Mouse (Mus musculus): Measurements from ENCODE around the gene Pgm2. TPM values are rescaled to one million over a fixed set of nuclear protein-coding genes. Genes with fewer than 3 reads are reported as not detected.

The Pgm2 gene
- polyA plus RNA-seq, 1 experiment = 40.9 TPM

DNA sequence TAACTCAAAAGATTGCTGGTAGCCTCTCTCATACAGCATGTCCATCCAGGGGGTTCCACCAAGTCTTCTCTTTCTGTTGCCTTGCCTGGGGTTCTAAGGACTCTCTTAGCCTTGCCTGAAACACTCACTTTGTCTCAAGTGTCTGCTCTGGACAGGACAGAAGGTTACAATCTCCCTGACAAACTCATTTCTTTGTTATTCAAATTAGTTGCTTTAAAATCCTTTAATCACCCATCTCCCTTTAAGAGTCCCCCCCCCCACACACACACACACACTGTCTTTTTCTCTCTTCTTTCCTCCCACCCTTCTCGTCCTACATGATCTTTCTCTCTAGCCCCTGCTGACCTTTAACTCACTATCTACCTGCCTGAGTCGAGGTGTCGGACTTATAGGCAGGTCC is 44.1 kb upstream of the Pgm2 start:
- H3K27me3 ChIP-seq (ENCODE audit: control insufficient read depth, insufficient read depth, low read length, poor library complexity, severe bottlenecking) = no peaks in the 10 kb centered on the region
- no peaks in the 10 kb centered on the region for H3K36me3 ChIP-seq (ENCODE audit: control insufficient read depth, insufficient read depth, low read length, poor library complexity, severe bottlenecking)
- no peak for TF ChIP-seq EP300 (IDR thresholded peaks at IDR 0.05; ENCODE audit: insufficient read depth, low read depth, low read length)
- TF ChIP-seq POLR2A (IDR thresholded peaks at IDR 0.05; ENCODE audit: insufficient read depth, low read length) = no peak
- TF ChIP-seq CTCF (IDR thresholded peaks at IDR 0.05; ENCODE audit: low read depth, low read length) = no peak
- H3K4me1 ChIP-seq (ENCODE audit: control insufficient read depth, insufficient read depth, low read length) = peaks cover 4% of the 10 kb centered on the region
- H3K9me3 ChIP-seq (replicated peaks; ENCODE audit: control insufficient read depth, insufficient read depth, low read length, poor library complexity, severe bottlenecking) = no peaks in the 10 kb centered on the region
- H3K9ac ChIP-seq (ENCODE audit: low read depth, poor library complexity, severe bottlenecking) = no peak overlapping the region
- no peak overlapping the region for H3K4me3 ChIP-seq (ENCODE audit: low read depth, low read length)
- H3K27ac ChIP-seq (ENCODE audit: insufficient read depth, low read length) = no peak overlapping the region

DNA sequence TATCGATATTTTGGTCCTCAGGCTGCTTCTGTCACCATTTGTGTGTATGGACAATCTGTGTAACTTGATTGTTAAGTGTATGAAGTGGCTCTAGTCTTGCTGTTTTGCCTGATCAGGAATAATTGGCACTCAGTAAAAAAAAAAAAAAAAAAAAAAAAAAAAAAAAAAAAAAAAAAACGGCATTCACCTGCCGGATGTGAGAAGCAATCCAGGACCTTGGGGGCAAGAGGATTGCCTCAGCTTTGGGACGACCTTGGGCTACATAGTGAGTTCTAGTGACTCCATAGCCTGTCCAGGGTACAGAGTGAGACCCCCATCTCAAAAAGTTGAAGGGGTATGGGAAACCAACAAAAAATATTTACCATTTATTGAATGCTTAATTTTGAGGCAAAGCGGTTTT is 43.5 kb upstream of the Pgm2 start:
- no peaks in the 10 kb centered on the region for H3K36me3 ChIP-seq (ENCODE audit: control insufficient read depth, insufficient read depth, low read length, poor library complexity, severe bottlenecking)
- TF ChIP-seq POLR2A (IDR thresholded peaks at IDR 0.05; ENCODE audit: insufficient read depth, low read length) = no peak
- TF ChIP-seq CTCF (IDR thresholded peaks at IDR 0.05; ENCODE audit: low read depth, low read length) = no peak
- TF ChIP-seq EP300 (IDR thresholded peaks at IDR 0.05; ENCODE audit: insufficient read depth, low read depth, low read length) = no peak
- no peaks in the 10 kb centered on the region for H3K27me3 ChIP-seq (ENCODE audit: control insufficient read depth, insufficient read depth, low read length, poor library complexity, severe bottlenecking)
- H3K27ac ChIP-seq (ENCODE audit: insufficient read depth, low read length) = no peak overlapping the region
- H3K9me3 ChIP-seq (replicated peaks; ENCODE audit: control insufficient read depth, insufficient read depth, low read length, poor library complexity, severe bottlenecking) = no peaks in the 10 kb centered on the region
- no peak overlapping the region for H3K9ac ChIP-seq (ENCODE audit: low read depth, poor library complexity, severe bottlenecking)
- peaks cover 4% of the 10 kb centered on the region for H3K4me1 ChIP-seq (ENCODE audit: control insufficient read depth, insufficient read depth, low read length)
- no peak overlapping the region for H3K4me3 ChIP-seq (ENCODE audit: low read depth, low read length)

DNA sequence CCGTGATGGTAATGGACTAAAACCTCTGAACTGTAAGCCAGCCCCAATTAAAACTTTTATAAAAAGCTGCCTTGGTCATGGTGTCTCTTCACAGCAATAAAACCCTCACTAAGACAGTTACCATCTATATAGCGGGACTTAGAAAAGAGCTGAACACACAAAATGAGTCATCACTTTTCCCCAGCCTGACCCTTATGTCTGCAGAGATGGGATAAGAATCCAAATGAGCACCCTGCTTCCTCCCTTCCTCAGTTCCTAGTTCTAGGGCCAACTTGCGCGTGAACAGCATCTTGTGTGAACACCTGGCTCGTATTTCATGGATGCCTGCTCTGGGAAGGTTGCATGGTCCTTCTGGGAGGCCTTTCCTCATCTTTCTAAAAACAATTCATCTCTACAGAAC is 39.7 kb upstream of the Pgm2 start:
- no peak overlapping the region for H3K9ac ChIP-seq (ENCODE audit: low read depth, poor library complexity, severe bottlenecking)
- H3K4me1 ChIP-seq (ENCODE audit: control insufficient read depth, insufficient read depth, low read length) = peaks cover 2% of the 10 kb centered on the region
- no peak overlapping the region for H3K27ac ChIP-seq (ENCODE audit: insufficient read depth, low read length)
- H3K36me3 ChIP-seq (ENCODE audit: control insufficient read depth, insufficient read depth, low read length, poor library complexity, severe bottlenecking) = no peaks in the 10 kb centered on the region
- TF ChIP-seq EP300 (IDR thresholded peaks at IDR 0.05; ENCODE audit: insufficient read depth, low read depth, low read length) = no peak
- no peak overlapping the region for H3K4me3 ChIP-seq (ENCODE audit: low read depth, low read length)
- H3K27me3 ChIP-seq (ENCODE audit: control insufficient read depth, insufficient read depth, low read length, poor library complexity, severe bottlenecking) = no peaks in the 10 kb centered on the region
- H3K9me3 ChIP-seq (replicated peaks; ENCODE audit: control insufficient read depth, insufficient read depth, low read length, poor library complexity, severe bottlenecking) = peaks cover 2% of the 10 kb centered on the region; the same call in 1 of the 2 replicates

DNA sequence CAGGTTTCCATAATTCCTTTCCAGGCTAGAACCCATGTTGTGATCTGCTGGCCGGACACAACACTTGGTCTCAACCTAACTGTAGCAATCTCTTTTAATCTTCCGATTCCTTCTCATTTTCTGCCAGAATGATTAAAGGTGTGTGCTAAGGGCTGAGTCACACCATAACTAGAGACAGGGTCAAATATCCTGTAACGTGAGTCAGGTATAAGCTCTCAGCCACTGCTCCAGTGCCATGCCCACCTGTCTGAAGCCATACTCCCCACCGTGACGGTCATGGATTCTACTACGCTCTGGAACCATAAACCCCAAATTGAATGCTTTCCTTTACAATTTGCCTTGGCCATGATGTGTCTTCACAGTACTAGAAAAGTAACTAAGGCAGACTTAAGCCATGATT is 36.5 kb upstream of the Pgm2 start:
- Histone ChIP-seq H3K36me3 (ENCODE audit: control insufficient read depth, insufficient read depth, low read length, poor library complexity, severe bottlenecking) (no peaks in the 10 kb centered on the region), H3K27me3 (ENCODE audit: control insufficient read depth, insufficient read depth, low read length, poor library complexity, severe bottlenecking) (no peaks in the 10 kb centered on the region), H3K4me3 (ENCODE audit: low read depth, low read length) (no peak overlapping the region), H3K4me1 (ENCODE audit: control insufficient read depth, insufficient read depth, low read length) (no peaks in the 10 kb centered on the region), H3K9me3 (replicated peaks; ENCODE audit: control insufficient read depth, insufficient read depth, low read length, poor library complexity, severe bottlenecking) (peaks cover 2% of the 10 kb centered on the region; the same call in 1 of the 2 replicates), H3K27ac (ENCODE audit: insufficient read depth, low read length) (no peak overlapping the region), H3K9ac (ENCODE audit: low read depth, poor library complexity, severe bottlenecking) (no peak overlapping the region)
- no peak for TF ChIP-seq EP300 (IDR thresholded peaks at IDR 0.05; ENCODE audit: insufficient read depth, low read depth, low read length)

DNA sequence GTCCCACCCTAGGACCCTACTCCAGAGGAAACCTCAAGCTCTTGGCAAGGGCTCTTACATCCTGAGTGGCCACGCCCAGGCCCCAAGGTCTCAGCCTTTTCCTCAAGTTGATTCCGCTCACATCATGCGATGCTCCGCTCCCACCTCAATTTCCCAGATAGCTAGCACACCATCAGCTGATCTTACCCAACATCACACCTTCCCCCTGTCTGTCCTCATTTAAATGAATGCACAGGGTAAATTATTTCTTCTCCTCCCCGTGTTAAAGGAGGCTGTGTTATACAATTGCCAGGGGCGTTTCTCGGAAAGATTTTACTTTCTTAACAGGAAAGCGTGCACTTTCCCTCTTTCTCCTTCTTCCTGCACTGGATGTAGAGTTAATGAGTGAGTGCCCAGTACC is 31.9 kb upstream of the Pgm2 start:
- Histone ChIP-seq H3K4me1 (ENCODE audit: control insufficient read depth, insufficient read depth, low read length) (no peaks in the 10 kb centered on the region), H3K9me3 (replicated peaks; ENCODE audit: control insufficient read depth, insufficient read depth, low read length, poor library complexity, severe bottlenecking) (0 out of 2 replicates have a peak, but pooled peaks cover 4% of the 10 kb centered on the region), H3K4me3 (ENCODE audit: low read depth, low read length) (no peak overlapping the region), H3K9ac (ENCODE audit: low read depth, poor library complexity, severe bottlenecking) (no peak overlapping the region), H3K36me3 (ENCODE audit: control insufficient read depth, insufficient read depth, low read length, poor library complexity, severe bottlenecking) (no peaks in the 10 kb centered on the region), H3K27me3 (ENCODE audit: control insufficient read depth, insufficient read depth, low read length, poor library complexity, severe bottlenecking) (no peaks in the 10 kb centered on the region), H3K27ac (ENCODE audit: insufficient read depth, low read length) (no peak overlapping the region)
- TF ChIP-seq EP300 (IDR thresholded peaks at IDR 0.05; ENCODE audit: insufficient read depth, low read depth, low read length) = no peak

DNA sequence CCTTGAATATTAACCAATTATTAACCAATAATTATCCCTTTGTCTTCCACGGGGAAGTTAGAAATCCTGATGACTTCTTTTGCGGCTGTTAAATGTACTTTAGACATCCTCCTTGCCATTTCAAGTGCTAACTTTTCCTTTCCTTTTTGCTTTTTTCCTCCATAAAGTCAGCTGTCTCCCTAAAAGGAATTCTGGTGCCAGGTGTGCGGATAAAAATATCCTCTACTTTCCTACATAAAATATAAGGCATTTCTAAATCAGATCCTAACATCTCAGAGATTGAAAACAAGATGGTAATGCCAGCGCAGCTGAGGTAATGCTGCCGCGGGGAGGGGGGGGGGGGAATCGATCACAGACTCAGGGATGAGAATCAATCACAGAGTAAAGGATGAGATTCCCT is 31.1 kb upstream of the Pgm2 start:
- Histone ChIP-seq H3K27me3 (ENCODE audit: control insufficient read depth, insufficient read depth, low read length, poor library complexity, severe bottlenecking) (no peaks in the 10 kb centered on the region), H3K9me3 (replicated peaks; ENCODE audit: control insufficient read depth, insufficient read depth, low read length, poor library complexity, severe bottlenecking) (0 out of 2 replicates have a peak, but pooled peaks cover 4% of the 10 kb centered on the region), H3K27ac (ENCODE audit: insufficient read depth, low read length) (no peak overlapping the region), H3K4me1 (ENCODE audit: control insufficient read depth, insufficient read depth, low read length) (no peaks in the 10 kb centered on the region), H3K9ac (ENCODE audit: low read depth, poor library complexity, severe bottlenecking) (no peak overlapping the region), H3K36me3 (ENCODE audit: control insufficient read depth, insufficient read depth, low read length, poor library complexity, severe bottlenecking) (no peaks in the 10 kb centered on the region), H3K4me3 (ENCODE audit: low read depth, low read length) (no peak overlapping the region)
- no peak for TF ChIP-seq POLR2A (IDR thresholded peaks at IDR 0.05; ENCODE audit: insufficient read depth, low read length)
- TF ChIP-seq EP300 (IDR thresholded peaks at IDR 0.05; ENCODE audit: insufficient read depth, low read depth, low read length) = no peak
- no peak for TF ChIP-seq CTCF (IDR thresholded peaks at IDR 0.05; ENCODE audit: low read depth, low read length)
